ENCODE assay signal across 20 mouse cellular contexts in genomic region chr1:137117866-137118265, GRCm38 (mm10).
A peak's percentile ranks its signal among the peaks of the same experiment; 100 is the strongest.
DNase-seq lines count a peak whose midpoint lies in the region; ATAC-seq and TF ChIP-seq lines count a peak whose summit lies in the region.
"Had no signal": no experiment of that assay in that cellular context is flagged by ENCODE, and none has a peak within 500 bp of the region (broad histone marks: within the 10 kb centered on the region; RNA-seq: fewer than 3 reads in every experiment).

No protein-coding gene starts in this region.

- H3K4me2 ChIP-seq in liver, embryonic 12.5 days = no peak overlapping the region
- H3K4me2 ChIP-seq in CH12.LX (ENCODE audit: insufficient read depth, low read depth, poor library complexity, severe bottlenecking) = no peak overlapping the region
- H3K4me2 ChIP-seq: embryonic facial prominence, embryonic 12.5 days; hindbrain, embryonic 14.5 days; midbrain, embryonic 15.5 days had no signal

- H3K79me2 ChIP-seq in heart, adult 2 months (replicated peaks; ENCODE audit: control insufficient read depth, insufficient read depth, low read length) = no peaks in the 10 kb centered on the region
- H3K79me2 ChIP-seq in liver, adult 2 months (ENCODE audit: control insufficient read depth, insufficient read depth, low read length) = no peaks in the 10 kb centered on the region
- no peaks in the 10 kb centered on the region for H3K79me2 ChIP-seq in CH12.LX (replicated peaks; ENCODE audit: control insufficient read depth, extremely low read depth, insufficient read depth, poor library complexity, severe bottlenecking)

- peak; percentile 44 for TF ChIP-seq CTCF in heart, adult 2 months (IDR thresholded peaks at IDR 0.05)
- peak; percentile 52; the same call in 1 of the 2 replicates for TF ChIP-seq CTCF in liver, adult 2 months (IDR thresholded peaks at IDR 0.05; ENCODE audit: low read depth, low read length)
- TF ChIP-seq CTCF in CH12.LX (conservative IDR thresholded peaks at IDR 0.05 in 1 of 2, IDR thresholded peaks at IDR 0.05 in 1 of 2; ENCODE audit: low read depth in 2 of 2, low read length in 2 of 2) = peak; percentile 14 to 54; a peak in 2 of 4 replicates
- TF ChIP-seq CTCF in Patski (IDR thresholded peaks at IDR 0.05) = peak; percentile 71
- TF ChIP-seq CTCF in thymus, adult 2 months (IDR thresholded peaks at IDR 0.05; ENCODE audit: borderline replicate concordance, control insufficient read depth, extremely low read depth, insufficient read depth, low read length, poor library complexity) = no peak

- DNase-seq in heart, adult 2 months = no peak
- no peak for DNase-seq in heart, postnatal 25 days (ENCODE audit: low spot score)
- peak; percentile 17 for DNase-seq in liver, adult 2 months (ENCODE audit: extremely low read depth, low read depth, low spot score)
- DNase-seq in CH12.LX (ENCODE audit: extremely low read depth) = peak; percentile 4
- DNase-seq in Patski (ENCODE audit: low read depth, low spot score) = no peak
- DNase-seq in frontal cortex, adult 2 months (ENCODE audit: extremely low spot score in 1 of 2, low spot score in 1 of 2) = no peak
- no peak for DNase-seq in thymus, adult 2 months
- DNase-seq: adrenal gland, postnatal 25 days; cerebellum, adult 2 months; gastrocnemius, postnatal 14 days; heart, postnatal 14 days; kidney, adult 18-20 months; kidney, postnatal 4 days; layer of hippocampus, postnatal 36 days had no signal

- in situ Hi-C loops in CH12.LX (cut with MboI; ENCODE audit: low pct_ligation_motif_present, low pct_unique_long_range_greater_than_20kb, low sequenced_read_pairs) = loop anchor here (25.0 kb wide), 2 partner anchors 356 to 581 kb away; no protein-coding TSS in a partner anchor
- in situ Hi-C loops in Patski (cut with MboI; ENCODE audit: low pct_unique_long_range_greater_than_20kb) = loop anchor here (10.0 kb wide), 1 partner anchor 363 kb away; no protein-coding TSS in a partner anchor

- H3K9me3 ChIP-seq in liver, embryonic 12.5 days (replicated peaks) = no peaks in the 10 kb centered on the region
- H3K9me3 ChIP-seq in CH12.LX (replicated peaks; ENCODE audit: low read length) = no peaks in the 10 kb centered on the region
- H3K9me3 ChIP-seq: embryonic facial prominence, embryonic 12.5 days; limb, embryonic 10.5 days; midbrain, embryonic 15.5 days had no signal

- TF ChIP-seq RAD21 in CH12.LX (IDR thresholded peaks at IDR 0.05; ENCODE audit: low read depth, low read length) = peak; percentile 59

- no peak for TF ChIP-seq EP300 in heart, adult 2 months (IDR thresholded peaks at IDR 0.05; ENCODE audit: insufficient read depth, low read depth, low read length)
- no peak for TF ChIP-seq EP300 in CH12.LX (IDR thresholded peaks at IDR 0.05; ENCODE audit: low read length)

- 79% methylated on average over 3 of the region's 3 CpGs for WGBS in heart, adult 2 months
- 71% methylated on average over 3 of the region's 3 CpGs for WGBS in liver, adult 2 months
- WGBS in liver, embryonic 12.5 days (ENCODE audit: insufficient replicate concordance) = 62% methylated on average over 3 of the region's 3 CpGs
- WGBS in thymus, adult 2 months = 85% methylated on average over 3 of the region's 3 CpGs

- no peak overlapping the region for H3K27ac ChIP-seq in heart, adult 2 months
- H3K27ac ChIP-seq in liver, adult 2 months (replicated peaks; ENCODE audit: insufficient read depth, low read depth, low read length) = no peak overlapping the region
- no peak overlapping the region for H3K27ac ChIP-seq in liver, embryonic 12.5 days
- no peak overlapping the region for H3K27ac ChIP-seq in CH12.LX (ENCODE audit: insufficient read depth, low read depth)
- no peak overlapping the region for H3K27ac ChIP-seq in thymus, adult 2 months (ENCODE audit: control insufficient read depth, insufficient read depth, low read length)
- H3K27ac ChIP-seq: embryonic facial prominence, embryonic 12.5 days; hindbrain, embryonic 14.5 days; limb, embryonic 10.5 days; midbrain, embryonic 15.5 days had no signal

- dilution Hi-C loops in CH12.LX (cut with MboI; ENCODE audit: extremely low pct_ligation_motif_present, extremely low pct_unique_long_range_greater_than_20kb, low sequenced_read_pairs) = no loop called here

- H3K9ac ChIP-seq in heart, adult 2 months (ENCODE audit: low read depth, low read length) = no peak overlapping the region
- no peak overlapping the region for H3K9ac ChIP-seq in liver, adult 2 months (ENCODE audit: low read depth, low read length)
- no peak overlapping the region for H3K9ac ChIP-seq in liver, embryonic 12.5 days
- H3K9ac ChIP-seq in CH12.LX (ENCODE audit: insufficient read depth, low read depth) = no peak overlapping the region
- H3K9ac ChIP-seq: embryonic facial prominence, embryonic 12.5 days; hindbrain, embryonic 14.5 days; midbrain, embryonic 15.5 days had no signal

- no peak for TF ChIP-seq POLR2A in heart, adult 2 months (IDR thresholded peaks at IDR 0.05; ENCODE audit: insufficient read depth, low read depth, low read length)
- no peak for TF ChIP-seq POLR2A in liver, adult 2 months (IDR thresholded peaks at IDR 0.05; ENCODE audit: extremely low read depth, insufficient read depth, low read length)
- TF ChIP-seq POLR2A in CH12.LX (IDR thresholded peaks at IDR 0.05; ENCODE audit: low read depth, low read length) = no peak
- no peak for TF ChIP-seq POLR2A in thymus, adult 2 months (IDR thresholded peaks at IDR 0.05; ENCODE audit: control insufficient read depth, extremely low read depth, insufficient read depth, low read length, poor library complexity)

- H3K36me3 ChIP-seq in heart, adult 2 months (ENCODE audit: control insufficient read depth, insufficient read depth, low read length) = no peaks in the 10 kb centered on the region
- no peaks in the 10 kb centered on the region for H3K36me3 ChIP-seq in liver, adult 2 months (ENCODE audit: control insufficient read depth, insufficient read depth, low read length)
- H3K36me3 ChIP-seq in liver, embryonic 12.5 days = no peaks in the 10 kb centered on the region
- H3K36me3 ChIP-seq in CH12.LX (replicated peaks in 1 of 2; ENCODE audit: control insufficient read depth in 1 of 2, insufficient read depth in 1 of 2, low read length in 1 of 2) = no peaks in the 10 kb centered on the region
- H3K36me3 ChIP-seq in thymus, adult 2 months (ENCODE audit: control insufficient read depth, insufficient read depth, low read length) = no peaks in the 10 kb centered on the region
- H3K36me3 ChIP-seq: embryonic facial prominence, embryonic 12.5 days; G1E; limb, embryonic 10.5 days; midbrain, embryonic 15.5 days had no signal

- POLR2A ChIA-PET in Patski (lab: Charles Lee) = interaction anchor here (0.6 kb wide), 1 partner anchor 725 kb away, joined by 7 read pairs; no protein-coding TSS in a partner anchor

- no peak overlapping the region for H3K4me3 ChIP-seq in heart, adult 2 months
- no peak overlapping the region for H3K4me3 ChIP-seq in liver, adult 2 months (ENCODE audit: insufficient read depth, low read depth, low read length)
- H3K4me3 ChIP-seq in liver, embryonic 12.5 days = no peak overlapping the region
- no peak overlapping the region for H3K4me3 ChIP-seq in CH12.LX (replicated peaks in 1 of 3; ENCODE audit: low read depth in 2 of 3, low read length in 2 of 3, poor library complexity in 1 of 3)
- H3K4me3 ChIP-seq in thymus, adult 2 months (ENCODE audit: control insufficient read depth, insufficient read depth, low read length) = no peak overlapping the region
- H3K4me3 ChIP-seq: embryonic facial prominence, embryonic 12.5 days; limb, embryonic 10.5 days; midbrain, embryonic 15.5 days had no signal

- no peak for ATAC-seq in liver, embryonic 12.5 days
- ATAC-seq in Patski = no peak
- ATAC-seq: midbrain, embryonic 15.5 days had no signal

- no peaks in the 10 kb centered on the region for H3K4me1 ChIP-seq in heart, adult 2 months (ENCODE audit: control insufficient read depth, insufficient read depth, low read length)
- no peaks in the 10 kb centered on the region for H3K4me1 ChIP-seq in liver, adult 2 months (ENCODE audit: control insufficient read depth, insufficient read depth, low read length)
- no peaks in the 10 kb centered on the region for H3K4me1 ChIP-seq in liver, embryonic 12.5 days
- H3K4me1 ChIP-seq in CH12.LX (ENCODE audit: control insufficient read depth in 1 of 2, insufficient read depth in 2 of 2) = no peaks in the 10 kb centered on the region
- H3K4me1 ChIP-seq in thymus, adult 2 months (replicated peaks; ENCODE audit: control insufficient read depth, insufficient read depth, low read length) = no peaks in the 10 kb centered on the region
- H3K4me1 ChIP-seq: embryonic facial prominence, embryonic 12.5 days; limb, embryonic 10.5 days; midbrain, embryonic 15.5 days had no signal

- intact Hi-C loops in heart, adult 2 months (cut with DNase I) = no loop called here
- intact Hi-C loops in heart, postnatal 25 days (cut with DNase I) = no loop called here

- CTCF ChIA-PET in Patski (lab: Charles Lee) = no interaction called here

- no peaks in the 10 kb centered on the region for H3K27me3 ChIP-seq in heart, adult 2 months (ENCODE audit: control insufficient read depth, insufficient read depth, low read length)
- H3K27me3 ChIP-seq in liver, adult 2 months (ENCODE audit: control insufficient read depth, insufficient read depth, low read length) = no peaks in the 10 kb centered on the region
- no peaks in the 10 kb centered on the region for H3K27me3 ChIP-seq in liver, embryonic 12.5 days (replicated peaks)
- H3K27me3 ChIP-seq in CH12.LX (replicated peaks) = no peaks in the 10 kb centered on the region
- peaks cover 5% of the 10 kb centered on the region for H3K27me3 ChIP-seq in Patski
- no peaks in the 10 kb centered on the region for H3K27me3 ChIP-seq in thymus, adult 2 months (ENCODE audit: control insufficient read depth, insufficient read depth, low read length)
- H3K27me3 ChIP-seq: embryonic facial prominence, embryonic 12.5 days; midbrain, embryonic 15.5 days had no signal

TF ChIP-seq in CH12.LX, 34 proteins besides CTCF, POLR2A, EP300 and RAD21:
- TF ChIP-seq CHD2 (IDR thresholded peaks at IDR 0.05; ENCODE audit: low read length) = no peak
- TF ChIP-seq E2F4 (IDR thresholded peaks at IDR 0.05; ENCODE audit: insufficient replicate concordance, low read depth, low read length) = no peak
- peak; percentile 42 for TF ChIP-seq SMC3 (IDR thresholded peaks at IDR 0.05; ENCODE audit: low read depth, low read length)

Comparison
In these comparisons a context has a peak if more than half of its experiments do, and no peak if none do; other contexts are left out.
1. DNase-seq: peak in liver, adult 2 months (single experiment) and CH12.LX (single experiment); none in heart, adult 2 months (0 of 2), heart, postnatal 25 days (single experiment), Patski (single experiment), frontal cortex, adult 2 months (0 of 2) and thymus, adult 2 months (single experiment).